Mouse (Mus musculus): Measurements from ENCODE around the gene Atp8a1. TPM values are rescaled to one million over a fixed set of nuclear protein-coding genes. Genes with fewer than 3 reads are reported as not detected.

The Atp8a1 gene
- polyA plus RNA-seq, 1 experiment from 2014 or later = 54.7 TPM

DNA sequence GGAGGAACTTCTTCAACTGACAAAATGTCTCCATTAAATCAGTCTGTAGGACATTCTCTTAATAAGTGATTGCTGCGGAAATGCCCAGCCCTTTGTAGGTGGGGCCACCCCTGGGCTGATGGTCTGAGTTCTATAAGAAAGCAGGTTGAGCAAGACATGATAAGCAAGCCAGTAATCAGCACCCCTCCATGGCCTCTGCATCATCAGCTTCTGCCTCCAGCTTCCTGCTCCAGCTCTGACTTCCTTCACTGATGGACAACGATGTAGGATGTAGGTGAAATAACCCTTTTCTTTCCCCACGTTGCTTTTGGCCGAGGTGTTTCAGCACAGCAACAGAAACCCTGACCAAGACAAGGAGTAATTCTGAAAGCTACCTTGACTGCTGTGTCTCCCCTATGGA lies 198.1 kb downstream of the Atp8a1 start:
- WGBS = 94% methylated on average over 4 of the region's 4 CpGs

DNA sequence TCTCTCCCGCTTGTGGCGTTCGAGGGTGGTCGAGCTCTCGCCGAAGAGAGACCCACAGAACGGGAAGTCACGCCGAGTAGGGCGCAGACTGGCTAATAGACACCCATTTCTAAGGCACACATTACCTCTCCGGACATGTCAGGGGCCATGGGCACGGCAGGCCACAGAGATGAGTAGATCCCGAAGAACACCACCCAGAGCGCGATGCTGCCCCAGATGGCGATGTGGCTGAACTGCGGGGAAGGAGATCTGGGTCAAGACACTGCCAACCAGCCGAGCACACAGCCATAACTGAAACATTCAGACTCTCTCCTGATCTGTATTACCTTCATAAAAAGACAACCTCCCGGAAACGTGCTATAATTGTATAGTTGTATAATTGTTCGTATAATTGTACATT lies 199.7 kb downstream of the Atp8a1 start:
- H3K4me1 ChIP-seq (ENCODE audit: control insufficient read depth, insufficient read depth, low read length) = no peaks in the 10 kb centered on the region
- no peak overlapping the region for H3K27ac ChIP-seq (replicated peaks; ENCODE audit: low read depth, low read length)
- WGBS = 79% methylated on average over 21 of the region's 21 CpGs
- ATAC-seq (ENCODE audit: low FRiP score, low TSS enrichment) (no peak), DNase-seq (no peak)
- peaks cover 58% of the 10 kb centered on the region for H3K36me3 ChIP-seq (ENCODE audit: control insufficient read depth, insufficient read depth, low read length)
- H3K9me3 ChIP-seq (ENCODE audit: control insufficient read depth, low read length) = no peaks in the 10 kb centered on the region
- H3K9ac ChIP-seq (replicated peaks; ENCODE audit: low read length) = no peak overlapping the region
- no peak overlapping the region for H3K4me2 ChIP-seq (ENCODE audit: low read length)
- H3K27me3 ChIP-seq (ENCODE audit: control insufficient read depth, insufficient read depth, low read length) = peaks cover 88% of the 10 kb centered on the region
- H3K4me3 ChIP-seq (replicated peaks; ENCODE audit: low read depth, low read length) = no peak overlapping the region

More for the DNA sequence above, 198.1 kb downstream of the Atp8a1 start:
- DNase-seq (no peak), ATAC-seq (ENCODE audit: low FRiP score, low TSS enrichment) (no peak)
- no peaks in the 10 kb centered on the region for H3K9me3 ChIP-seq (ENCODE audit: control insufficient read depth, low read length)
- H3K4me3 ChIP-seq (replicated peaks; ENCODE audit: low read depth, low read length) = no peak overlapping the region
- H3K4me1 ChIP-seq (ENCODE audit: control insufficient read depth, insufficient read depth, low read length) = no peaks in the 10 kb centered on the region
- H3K9ac ChIP-seq (replicated peaks; ENCODE audit: low read length) = no peak overlapping the region
- peaks cover 90% of the 10 kb centered on the region for H3K27me3 ChIP-seq (ENCODE audit: control insufficient read depth, insufficient read depth, low read length)
- H3K4me2 ChIP-seq (ENCODE audit: low read length) = no peak overlapping the region
- H3K36me3 ChIP-seq (ENCODE audit: control insufficient read depth, insufficient read depth, low read length) = peaks cover 53% of the 10 kb centered on the region
- no peak overlapping the region for H3K27ac ChIP-seq (replicated peaks; ENCODE audit: low read depth, low read length)

DNA sequence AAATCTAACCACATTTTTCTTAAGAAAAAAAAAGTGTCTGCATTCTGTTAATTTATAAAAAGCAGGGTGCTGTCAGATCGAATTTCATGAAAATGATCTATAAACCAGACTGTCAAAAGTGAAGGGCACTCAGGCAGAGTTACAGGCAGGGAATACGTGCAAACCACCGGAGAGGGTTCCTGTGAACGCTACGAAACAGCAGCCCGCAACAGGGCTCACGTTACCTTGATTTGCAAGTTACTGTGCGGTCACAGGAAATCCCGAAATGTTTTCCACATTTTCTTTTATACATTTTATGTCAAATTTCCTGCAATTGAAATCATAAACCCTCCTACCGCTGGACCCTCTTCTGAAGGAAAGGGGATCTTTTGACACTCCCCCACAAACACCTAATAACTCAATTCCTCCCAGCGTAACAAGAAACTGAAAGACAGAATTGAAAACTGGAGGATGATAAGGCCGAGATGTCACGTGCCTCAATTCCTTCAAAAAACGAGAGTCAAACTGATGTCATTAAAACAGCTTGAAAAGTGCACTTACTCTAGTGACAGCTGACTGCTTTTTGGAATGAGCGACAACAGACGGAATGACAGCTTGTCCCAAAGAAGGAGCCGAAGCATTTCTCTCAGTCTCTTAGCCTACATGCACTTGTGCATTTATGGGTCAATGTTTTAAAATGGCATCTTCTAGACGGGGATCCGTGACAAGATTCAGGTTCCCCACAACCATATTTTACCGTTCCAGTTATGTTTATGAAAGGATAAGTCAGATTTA lies 200.3 kb downstream of the Atp8a1 start:
- H3K4me1 ChIP-seq (ENCODE audit: control insufficient read depth, insufficient read depth, low read length) = no peaks in the 10 kb centered on the region
- ATAC-seq (ENCODE audit: low FRiP score, low TSS enrichment) (no peak), DNase-seq (no peak)
- H3K9ac ChIP-seq (replicated peaks; ENCODE audit: low read length) = no peak overlapping the region
- H3K27me3 ChIP-seq (ENCODE audit: control insufficient read depth, insufficient read depth, low read length) = peaks cover 92% of the 10 kb centered on the region
- H3K9me3 ChIP-seq (ENCODE audit: control insufficient read depth, low read length) = no peaks in the 10 kb centered on the region
- H3K4me2 ChIP-seq (ENCODE audit: low read length) = no peak overlapping the region
- peaks cover 58% of the 10 kb centered on the region for H3K36me3 ChIP-seq (ENCODE audit: control insufficient read depth, insufficient read depth, low read length)
- WGBS = 90% methylated on average over 20 of the region's 20 CpGs
- H3K4me3 ChIP-seq (replicated peaks; ENCODE audit: low read depth, low read length) = no peak overlapping the region
- H3K27ac ChIP-seq (replicated peaks; ENCODE audit: low read depth, low read length) = no peak overlapping the region

DNA sequence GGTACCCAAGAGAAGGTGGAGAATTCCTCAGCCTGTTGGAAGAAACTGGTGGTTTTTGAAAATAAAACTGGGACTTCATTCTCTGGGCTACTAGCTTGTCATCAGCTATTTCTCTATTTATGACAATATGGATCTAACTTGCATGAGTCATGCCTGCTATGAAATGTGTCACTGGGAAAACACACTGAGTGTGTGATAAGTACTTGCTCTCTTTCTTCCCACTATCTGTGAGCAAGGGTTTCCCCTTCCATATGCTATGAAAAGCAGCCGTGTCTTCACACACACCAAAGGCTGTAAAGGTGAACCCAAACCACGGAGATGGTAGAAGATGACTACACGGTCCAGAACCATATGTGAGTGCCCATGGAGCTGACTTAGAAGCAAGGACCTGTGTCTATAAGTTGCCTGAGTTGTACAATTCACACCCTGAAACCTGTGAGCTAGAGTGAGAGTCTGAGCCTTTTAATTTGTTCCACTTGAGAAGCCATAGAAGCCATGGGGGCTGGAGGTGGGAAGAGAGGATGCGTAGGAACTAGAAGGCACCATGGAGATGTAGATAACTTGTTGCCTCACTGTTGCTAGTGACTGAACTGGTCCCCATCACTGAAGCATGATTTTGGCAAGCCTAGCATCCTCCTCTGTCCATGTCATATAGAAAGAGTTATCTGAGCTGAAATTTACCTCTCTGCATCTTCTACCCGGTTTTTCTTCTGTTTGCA lies 203.5 kb downstream of the Atp8a1 start:
- 95% methylated on average over 5 of the region's 5 CpGs for WGBS
- H3K4me3 ChIP-seq (replicated peaks; ENCODE audit: low read depth, low read length) = no peak overlapping the region
- no peak for DNase-seq
- no peak overlapping the region for H3K27ac ChIP-seq (replicated peaks; ENCODE audit: low read depth, low read length)
- no peaks in the 10 kb centered on the region for H3K9me3 ChIP-seq (ENCODE audit: control insufficient read depth, low read length)
- H3K4me2 ChIP-seq (ENCODE audit: low read length) = no peak overlapping the region
- H3K4me1 ChIP-seq (ENCODE audit: control insufficient read depth, insufficient read depth, low read length) = no peaks in the 10 kb centered on the region
- ATAC-seq (ENCODE audit: low FRiP score, low TSS enrichment) = no peak
- H3K27me3 ChIP-seq (ENCODE audit: control insufficient read depth, insufficient read depth, low read length) = peaks cover 92% of the 10 kb centered on the region
- H3K36me3 ChIP-seq (ENCODE audit: control insufficient read depth, insufficient read depth, low read length) = peaks cover 35% of the 10 kb centered on the region
- no peak overlapping the region for H3K9ac ChIP-seq (replicated peaks; ENCODE audit: low read length)

DNA sequence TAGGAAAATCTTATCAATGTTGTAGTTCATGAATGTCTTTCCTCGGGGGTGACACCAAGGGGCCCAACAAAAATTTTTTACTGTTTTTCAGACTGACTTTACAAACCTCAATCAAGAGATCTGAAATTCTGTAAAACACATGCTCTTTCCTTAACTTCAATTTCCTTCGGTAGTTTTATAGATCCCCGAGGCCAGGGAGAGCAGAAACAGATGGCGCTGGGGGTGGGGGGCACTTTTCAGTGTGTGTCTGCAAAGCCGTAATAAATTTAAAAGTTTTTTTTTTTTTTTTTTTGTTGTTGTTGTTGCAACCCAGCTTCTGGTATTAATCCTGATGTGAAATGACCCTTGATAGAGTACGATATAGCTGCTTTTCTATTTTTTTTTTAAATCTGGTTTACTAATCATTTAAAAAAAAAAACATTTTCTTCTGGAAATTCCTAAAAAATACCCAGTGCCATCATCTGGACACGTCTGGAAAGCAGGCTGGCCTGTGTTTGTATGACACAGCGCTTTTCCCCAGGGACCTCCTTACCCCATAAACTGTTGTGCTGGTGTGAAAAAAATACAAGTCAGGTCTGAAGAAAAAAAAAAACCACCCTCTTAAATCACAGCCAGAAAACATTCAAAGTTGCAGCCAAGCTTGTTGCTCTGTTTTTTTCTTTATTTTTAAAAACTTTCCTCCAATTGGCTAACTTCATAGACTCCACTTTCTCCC lies 205.7 kb downstream of the Atp8a1 start:
- WGBS = 87% methylated on average over 8 of the region's 8 CpGs
- Histone ChIP-seq H3K4me2 (ENCODE audit: low read length) (no peak overlapping the region), H3K9me3 (ENCODE audit: control insufficient read depth, low read length) (no peaks in the 10 kb centered on the region), H3K27me3 (ENCODE audit: control insufficient read depth, insufficient read depth, low read length) (peaks cover 92% of the 10 kb centered on the region), H3K9ac (replicated peaks; ENCODE audit: low read length) (no peak overlapping the region), H3K4me1 (ENCODE audit: control insufficient read depth, insufficient read depth, low read length) (no peaks in the 10 kb centered on the region), H3K4me3 (replicated peaks; ENCODE audit: low read depth, low read length) (no peak overlapping the region), H3K36me3 (ENCODE audit: control insufficient read depth, insufficient read depth, low read length) (peaks cover 26% of the 10 kb centered on the region), H3K27ac (replicated peaks; ENCODE audit: low read depth, low read length) (no peak overlapping the region)
- DNase-seq (no peak), ATAC-seq (ENCODE audit: low FRiP score, low TSS enrichment) (no peak)

DNA sequence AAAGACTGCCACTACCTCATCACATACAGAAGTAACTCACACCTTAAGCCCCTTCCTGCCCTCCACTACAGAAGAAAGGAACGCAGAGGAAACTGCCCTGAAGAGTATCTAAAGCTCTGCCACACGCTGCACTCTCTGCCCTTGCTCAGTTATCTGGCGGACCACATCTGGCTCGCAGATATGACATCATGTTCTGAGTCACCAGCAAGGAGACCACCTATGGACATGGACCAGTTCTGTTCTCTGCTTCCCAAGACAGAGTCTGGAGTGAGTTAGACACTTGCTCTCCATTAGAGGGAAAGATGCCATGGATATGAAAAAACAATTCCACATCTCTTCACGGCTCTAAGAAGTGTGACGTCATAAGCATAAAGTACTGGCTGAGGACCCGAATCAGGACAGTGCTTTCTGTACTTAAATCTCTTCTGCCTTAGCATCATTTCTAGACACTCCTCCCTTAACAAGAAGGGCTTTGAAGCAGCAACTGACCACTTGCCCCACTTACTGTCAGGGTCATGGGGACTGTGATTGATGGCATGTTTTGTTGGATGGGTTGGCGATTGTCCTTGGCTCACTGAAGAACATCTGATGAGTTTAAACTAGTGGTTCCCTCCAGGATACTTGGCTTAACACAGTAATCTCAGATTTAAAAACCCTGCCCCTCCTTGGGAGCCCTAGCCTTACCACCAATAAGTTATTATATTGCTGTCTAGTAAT lies 206.5 kb downstream of the Atp8a1 start:
- H3K9ac ChIP-seq (replicated peaks; ENCODE audit: low read length) = no peak overlapping the region
- WGBS = 91% methylated on average over 8 of the region's 8 CpGs

DNA sequence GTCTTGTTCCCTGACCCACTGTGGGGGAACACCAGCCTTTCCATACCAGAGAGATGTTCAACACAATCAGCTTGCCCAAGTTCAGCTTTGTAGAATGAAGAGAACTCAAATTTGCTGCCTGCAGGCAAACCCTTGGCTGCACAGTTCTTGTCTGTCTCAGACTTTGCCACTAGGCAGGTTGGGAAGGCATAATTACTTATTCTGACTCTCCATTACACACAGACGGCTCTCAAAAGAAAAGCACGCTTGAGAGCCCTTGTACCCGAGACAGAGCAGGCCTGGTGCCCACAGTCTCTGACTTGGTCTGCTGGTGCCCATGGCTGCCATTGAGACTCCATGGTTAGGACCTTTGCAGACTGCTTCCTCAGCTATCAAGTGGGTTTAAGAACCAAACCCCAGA lies 212.9 kb downstream of the Atp8a1 start:
- H3K9me3 ChIP-seq (ENCODE audit: control insufficient read depth, low read length) = no peaks in the 10 kb centered on the region
- no peak overlapping the region for H3K4me2 ChIP-seq (ENCODE audit: low read length)
- DNase-seq (peak; percentile 41), ATAC-seq (ENCODE audit: low FRiP score, low TSS enrichment) (peak; percentile 27; the same call in 1 of the 2 replicates)
- 0 out of 2 replicates have a peak, but pooled peaks cover 13% of the 10 kb centered on the region for H3K36me3 ChIP-seq (ENCODE audit: control insufficient read depth, insufficient read depth, low read length)
- peaks cover 55% of the 10 kb centered on the region for H3K27me3 ChIP-seq (ENCODE audit: control insufficient read depth, insufficient read depth, low read length)
- H3K9ac ChIP-seq (replicated peaks; ENCODE audit: low read length) = no peak overlapping the region
- H3K4me3 ChIP-seq (replicated peaks; ENCODE audit: low read depth, low read length) = no peak overlapping the region
- 3% methylated on average over 3 of the region's 3 CpGs for WGBS
- H3K4me1 ChIP-seq (ENCODE audit: control insufficient read depth, insufficient read depth, low read length) = peaks cover 17% of the 10 kb centered on the region; the same call in 1 of the 2 replicates
- peak overlapping the region; percentile 6; the same call in 1 of the 2 replicates for H3K27ac ChIP-seq (replicated peaks; ENCODE audit: low read depth, low read length)

More for the DNA sequence above, 206.5 kb downstream of the Atp8a1 start:
- Histone ChIP-seq H3K4me1 (ENCODE audit: control insufficient read depth, insufficient read depth, low read length) (no peaks in the 10 kb centered on the region), H3K27ac (replicated peaks; ENCODE audit: low read depth, low read length) (no peak overlapping the region), H3K9me3 (ENCODE audit: control insufficient read depth, low read length) (no peaks in the 10 kb centered on the region), H3K36me3 (ENCODE audit: control insufficient read depth, insufficient read depth, low read length) (peaks cover 23% of the 10 kb centered on the region), H3K27me3 (ENCODE audit: control insufficient read depth, insufficient read depth, low read length) (peaks cover 92% of the 10 kb centered on the region), H3K4me3 (replicated peaks; ENCODE audit: low read depth, low read length) (no peak overlapping the region), H3K4me2 (ENCODE audit: low read length) (no peak overlapping the region)
- no peak for DNase-seq
- no peak for ATAC-seq (ENCODE audit: low FRiP score, low TSS enrichment)

DNA sequence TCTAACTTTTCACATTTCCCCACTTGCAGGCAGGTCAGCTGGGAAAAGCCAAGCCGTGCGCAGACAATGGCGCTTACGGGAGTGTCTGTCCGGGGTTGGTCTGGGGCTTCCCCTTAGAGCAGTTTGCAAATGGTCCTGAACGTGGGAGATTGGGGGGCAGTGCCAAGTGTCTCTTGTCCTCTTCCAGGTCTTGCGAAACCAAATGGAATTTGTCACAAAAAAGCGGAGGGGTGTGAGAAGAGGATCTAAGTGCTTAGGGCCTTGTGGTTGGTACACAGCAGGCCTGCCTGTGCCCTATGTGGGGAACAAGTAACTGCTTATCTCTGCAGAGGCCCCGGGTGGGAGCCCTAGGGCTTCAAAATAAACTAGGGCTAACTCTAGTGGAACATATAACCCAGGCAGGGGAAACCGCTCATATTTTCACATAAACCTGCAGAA lies 213.4 kb downstream of the Atp8a1 start:
- ATAC-seq (ENCODE audit: low FRiP score, low TSS enrichment) = peak; percentile 75
- 5% methylated on average over 10 of the region's 10 CpGs for WGBS
- peaks cover 18% of the 10 kb centered on the region; the same call in 1 of the 2 replicates for H3K36me3 ChIP-seq (ENCODE audit: control insufficient read depth, insufficient read depth, low read length)
- peak; percentile 64 for DNase-seq
- no peak overlapping the region for H3K9ac ChIP-seq (replicated peaks; ENCODE audit: low read length)
- peak overlapping the region; percentile 9; the same call in 1 of the 2 replicates for H3K27ac ChIP-seq (replicated peaks; ENCODE audit: low read depth, low read length)
- no peak overlapping the region for H3K4me3 ChIP-seq (replicated peaks; ENCODE audit: low read depth, low read length)
- H3K9me3 ChIP-seq (ENCODE audit: control insufficient read depth, low read length) = no peaks in the 10 kb centered on the region
- H3K27me3 ChIP-seq (ENCODE audit: control insufficient read depth, insufficient read depth, low read length) = peaks cover 55% of the 10 kb centered on the region
- peak overlapping the region; percentile 27; the same call in 1 of the 2 replicates for H3K4me2 ChIP-seq (ENCODE audit: low read length)
- peaks cover 17% of the 10 kb centered on the region; the same call in 1 of the 2 replicates for H3K4me1 ChIP-seq (ENCODE audit: control insufficient read depth, insufficient read depth, low read length)
